Comparison of ENCODE assay signal across 9 mouse cellular contexts in genomic region chr1:45313696-45314295, GRCm38 (mm10). TPM values are rescaled to one million over a fixed set of nuclear protein-coding genes. Genes with fewer than 3 reads are reported as not detected.
A peak's percentile ranks its signal among the peaks of the same experiment; 100 is the strongest.
DNase-seq lines count a peak whose midpoint lies in the region; ATAC-seq and TF ChIP-seq lines count a peak whose summit lies in the region.
"Had no signal": no experiment of that assay in that cellular context is flagged by ENCODE, and none has a peak within 500 bp of the region (broad histone marks: within the 10 kb centered on the region; RNA-seq: fewer than 3 reads in every experiment).

No protein-coding gene starts in this region.

- no peaks in the 10 kb centered on the region for H3K27me3 ChIP-seq in C2C12 (ENCODE audit: control insufficient read depth, insufficient read depth, insufficient read length)
- H3K27me3 ChIP-seq in hindbrain, embryonic 12.5 days: no peaks in the 10 kb centered on the region
- H3K27me3 ChIP-seq in lung, postnatal 0 days (replicated peaks; ENCODE audit: insufficient read depth, low read length): no peaks in the 10 kb centered on the region
- no peaks in the 10 kb centered on the region for H3K27me3 ChIP-seq in stomach, postnatal 0 days (ENCODE audit: control insufficient read depth, insufficient read depth, low read length)
- H3K27me3 ChIP-seq: megakaryocyte, embryonic 14.5 days had no signal

- H3ac ChIP-seq in C2C12 (ENCODE audit: control insufficient read depth, insufficient read length, low read depth): peak overlapping the region; percentile 46

- WGBS in hindbrain, embryonic 12.5 days: 12% methylated on average over 9 of the region's 11 CpGs
- 2% methylated on average over 4 of the region's 11 CpGs for WGBS in lung, postnatal 0 days
- WGBS in stomach, postnatal 0 days: 11% methylated on average over 11 of the region's 11 CpGs

- H3K27ac ChIP-seq in hindbrain, embryonic 12.5 days: peak overlapping the region; percentile 32; the same call in 1 of the 2 replicates
- peak overlapping the region; percentile 14; the same call in 1 of the 2 replicates for H3K27ac ChIP-seq in lung, postnatal 0 days (ENCODE audit: low read length)
- peak overlapping the region; percentile 67 for H3K27ac ChIP-seq in stomach, postnatal 0 days (replicated peaks)

- H3K9ac ChIP-seq in hindbrain, embryonic 12.5 days: no peak overlapping the region
- H3K9ac ChIP-seq in lung, postnatal 0 days (replicated peaks; ENCODE audit: low read depth): no peak overlapping the region
- H3K9ac ChIP-seq in stomach, postnatal 0 days (ENCODE audit: low read length): peak overlapping the region; percentile 19; the same call in 1 of the 2 replicates

- H3K4me3 ChIP-seq in C2C12 (ENCODE audit: insufficient read depth, poor library complexity, severe bottlenecking): peak overlapping the region; percentile 51
- no peak overlapping the region for H3K4me3 ChIP-seq in hindbrain, embryonic 12.5 days
- peak overlapping the region; percentile 39; the same call in 1 of the 2 replicates for H3K4me3 ChIP-seq in lung, postnatal 0 days (ENCODE audit: low read depth, low read length)
- H3K4me3 ChIP-seq in stomach, postnatal 0 days (ENCODE audit: low read depth, low read length): peak overlapping the region; percentile 51
- H3K4me3 ChIP-seq: megakaryocyte, embryonic 14.5 days had no signal

- ATAC-seq in hindbrain, embryonic 12.5 days (ENCODE audit: low FRiP score): peak; percentile 50; the same call in 1 of the 2 replicates
- peak; percentile 40 for ATAC-seq in lung, postnatal 0 days
- ATAC-seq in stomach, postnatal 0 days (ENCODE audit: low FRiP score, low TSS enrichment): peak; percentile 60; the same call in 1 of the 2 replicates

- H3K79me2 ChIP-seq in C2C12 (ENCODE audit: control insufficient read depth, insufficient read depth): peaks cover 76% of the 10 kb centered on the region

- peaks cover 62% of the 10 kb centered on the region for H3K79me3 ChIP-seq in C2C12 (ENCODE audit: low read depth)

- H3K4me2 ChIP-seq in hindbrain, embryonic 12.5 days (replicated peaks): peak overlapping the region; percentile 37
- H3K4me2 ChIP-seq in lung, postnatal 0 days (replicated peaks; ENCODE audit: low read depth, low read length): peak overlapping the region; percentile 41
- peak overlapping the region; percentile 47 for H3K4me2 ChIP-seq in stomach, postnatal 0 days (replicated peaks; ENCODE audit: low read depth)

- TF ChIP-seq EP300 in lung, postnatal 0 days (IDR thresholded peaks at IDR 0.05): no peak
- TF ChIP-seq EP300 in stomach, postnatal 0 days (optimal IDR thresholded peaks at IDR 0.05): no peak

- peak; percentile 14 for TF ChIP-seq CTCF in C2C12 (IDR thresholded peaks at IDR 0.05; ENCODE audit: control insufficient read depth, insufficient read depth, insufficient read length)
- peak; percentile 81 for TF ChIP-seq CTCF in lung, postnatal 0 days (IDR thresholded peaks at IDR 0.05)
- peak; percentile 82 for TF ChIP-seq CTCF in stomach, postnatal 0 days (IDR thresholded peaks at IDR 0.05; ENCODE audit: low read depth)

- no peaks in the 10 kb centered on the region for H3K9me3 ChIP-seq in hindbrain, embryonic 12.5 days (replicated peaks)
- H3K9me3 ChIP-seq in lung, postnatal 0 days (ENCODE audit: low read length): no peaks in the 10 kb centered on the region
- H3K9me3 ChIP-seq in stomach, postnatal 0 days (ENCODE audit: control insufficient read depth, low read length): no peaks in the 10 kb centered on the region
- H3K9me3 ChIP-seq: megakaryocyte, embryonic 14.5 days had no signal

- peak; percentile 38 to 63 for DNase-seq in cerebellum, postnatal 10 days
- no peak for DNase-seq in cerebellum, postnatal 36 days
- DNase-seq in embryo, embryonic 11 days: peak; percentile 81
- DNase-seq in lung, postnatal 0 days (ENCODE audit: low spot score): peak; percentile 90
- peak; percentile 18 for DNase-seq in stomach, postnatal 0 days (ENCODE audit: low spot score)
- no peak for DNase-seq in thymus, postnatal 14 days

- no peaks in the 10 kb centered on the region for H3K4me1 ChIP-seq in hindbrain, embryonic 12.5 days
- no peaks in the 10 kb centered on the region for H3K4me1 ChIP-seq in lung, postnatal 0 days (ENCODE audit: insufficient read depth, low read depth, low read length)
- no peaks in the 10 kb centered on the region for H3K4me1 ChIP-seq in stomach, postnatal 0 days (replicated peaks; ENCODE audit: control insufficient read depth, insufficient read depth)
- H3K4me1 ChIP-seq: megakaryocyte, embryonic 14.5 days had no signal

- peaks cover 46% of the 10 kb centered on the region for H3K36me3 ChIP-seq in C2C12 (ENCODE audit: control insufficient read depth, insufficient read depth)
- no peaks in the 10 kb centered on the region for H3K36me3 ChIP-seq in hindbrain, embryonic 12.5 days
- H3K36me3 ChIP-seq in lung, postnatal 0 days (ENCODE audit: insufficient read depth, low read length): no peaks in the 10 kb centered on the region
- H3K36me3 ChIP-seq in stomach, postnatal 0 days (ENCODE audit: control insufficient read depth, insufficient read depth, low read length): no peaks in the 10 kb centered on the region

TF ChIP-seq in C2C12, 6 proteins besides CTCF, POLR2A, EP300 and RAD21:
- TF ChIP-seq FOSL1 (IDR thresholded peaks at IDR 0.05; ENCODE audit: insufficient read depth, low read length, poor library complexity, severe bottlenecking): no peak
- no peak for TF ChIP-seq USF1 (IDR thresholded peaks at IDR 0.05; ENCODE audit: low read depth)
- TF ChIP-seq MAX (IDR thresholded peaks at IDR 0.05): peak; percentile 94
- no peak for TF ChIP-seq CEBPB (IDR thresholded peaks at IDR 0.05; ENCODE audit: low read depth)
- TF ChIP-seq MYOD1 (IDR thresholded peaks at IDR 0.05; ENCODE audit: control insufficient read depth, insufficient read length, low read depth): no peak

RNA-seq across cellular contexts. Expression of gene Col3a1, which starts 2.5 kb away (rescaled TPM):
- polyA plus RNA-seq in C2C12 (2012; fragmentation: generic; extraction: Trizol): 210 TPM
- polyA plus RNA-seq in hindbrain, embryonic 12.5 days (2016; fragmentation: Nextera tagmentation; extraction: Ambion mirVana): 539 and 733 TPM in 2 replicates
- 600 and 623 TPM in 2 replicates for polyA plus RNA-seq in lung, postnatal 0 days (2015; fragmentation: Nextera tagmentation; extraction: Ambion mirVana)
- polyA plus RNA-seq in stomach, postnatal 0 days (2015; fragmentation: Nextera tagmentation; extraction: Ambion mirVana): 1,202 and 1,254 TPM in 2 replicates

Comparison
In these comparisons a context has a peak if more than half of its experiments do, and no peak if none do; other contexts are left out.
1. DNase-seq: peak in cerebellum, postnatal 10 days (2 of 2), embryo, embryonic 11 days (single experiment), lung, postnatal 0 days (single experiment) and stomach, postnatal 0 days (single experiment); none in cerebellum, postnatal 36 days (0 of 2) and thymus, postnatal 14 days (single experiment).
2. CTCF ChIP-seq: peak in every context shown above with its lines; median percentile 82 in stomach, postnatal 0 days; 81 in lung, postnatal 0 days; 14 in C2C12.
3. H3K27ac ChIP-seq: peak in every context shown above with its lines; median percentile 67 in stomach, postnatal 0 days; 32 in hindbrain, embryonic 12.5 days; 14 in lung, postnatal 0 days.
4. Peak in every context shown above with its lines, with median percentiles within 50 percentile points of each other: ATAC-seq and H3K4me2 ChIP-seq.